Mouse (Mus musculus): ENCODE data around the gene Acp5. TPM values are rescaled to one million over a fixed set of nuclear protein-coding genes. Genes with fewer than 3 reads are reported as not detected.

Gene Acp5
- 78.2 and 87.5 TPM in 2 replicates for polyA plus RNA-seq (2015; fragmentation: Nextera tagmentation; extraction: Ambion mirVana)

DNA sequence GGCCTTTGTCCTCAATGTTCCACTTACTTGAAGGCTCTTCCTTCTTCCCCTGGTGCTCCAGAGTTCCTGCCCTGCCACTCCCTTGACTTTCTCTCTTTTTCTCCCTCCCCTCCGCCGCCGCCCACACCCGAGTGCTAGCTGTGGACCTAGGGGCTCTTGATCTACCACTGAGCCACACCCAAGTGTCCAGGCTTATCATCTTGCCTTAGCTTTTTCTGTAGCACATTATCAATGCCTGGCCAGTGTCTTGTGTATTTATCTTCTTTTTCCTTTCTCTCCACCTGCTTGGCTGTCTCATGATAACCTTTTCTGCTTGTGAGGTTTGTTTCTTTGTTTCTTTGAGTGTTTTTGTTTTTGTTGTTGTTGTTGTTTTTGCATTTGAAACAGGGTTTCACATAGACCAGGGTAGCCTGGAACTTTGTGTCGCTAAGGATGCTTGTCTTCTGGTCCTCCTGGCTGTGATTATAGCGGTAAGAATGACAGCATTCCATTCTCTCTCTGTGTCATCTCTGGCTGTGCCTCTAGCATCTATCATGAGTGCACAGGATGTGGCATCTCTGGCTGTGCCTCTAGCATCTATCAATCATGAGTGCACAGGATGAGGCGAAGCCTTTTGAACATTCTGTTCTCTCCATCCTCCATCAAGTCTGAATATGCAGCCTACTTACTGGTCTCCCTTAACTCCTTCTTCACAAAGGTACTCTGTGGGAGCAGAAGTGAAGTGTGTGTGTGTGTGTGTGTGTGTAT lies at the start of gene Acp5:
Gene Acp5, minus strand, starts transcription at position 68 of the 747 bp plus-strand sequence.
- Histone ChIP-seq H3K27ac (ENCODE audit: low read length) (no peak within 1 kb of the TSS), H3K9me3 (ENCODE audit: control insufficient read depth, low read length) (no peaks in the 10 kb centered on the region), H3K27me3 (replicated peaks; ENCODE audit: control insufficient read depth, insufficient read depth, low read length) (no peaks in the 10 kb centered on the region), H3K4me2 (ENCODE audit: low read depth, low read length) (no peak within 1 kb of the TSS), H3K9ac (ENCODE audit: low read depth, low read length) (no peak within 1 kb of the TSS), H3K4me1 (ENCODE audit: control insufficient read depth, insufficient read depth, low read length) (peaks cover 20% of the 10 kb centered on the region), H3K36me3 (ENCODE audit: control insufficient read depth, insufficient read depth, low read length) (no peaks in the 10 kb centered on the region), H3K4me3 (ENCODE audit: low read length) (no peak within 1 kb of the TSS)
- 65% methylated on average over 7 of the region's 7 CpGs for WGBS
- ATAC-seq = peak; percentile 24; the same call in 1 of the 2 replicates

DNA sequence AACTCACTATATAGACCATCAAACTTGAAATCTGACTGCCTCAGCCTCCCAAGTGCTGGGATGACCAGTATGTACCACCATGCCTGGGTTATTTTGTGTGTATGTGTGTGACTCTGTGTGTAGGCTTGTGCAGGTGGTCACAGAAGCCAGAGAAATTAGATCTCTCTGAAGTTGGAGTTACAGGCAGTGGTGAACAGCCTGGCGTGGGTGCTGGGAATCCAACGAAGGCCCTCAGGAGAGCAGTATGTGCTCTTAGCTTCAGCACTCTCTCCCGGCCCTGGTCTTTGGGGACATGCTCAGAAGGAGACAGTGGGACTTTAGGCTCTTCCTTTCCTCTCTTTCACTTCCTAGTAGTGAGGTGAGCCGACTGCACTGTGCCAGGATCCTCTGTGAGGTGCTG lies 36.8 kb upstream of the Acp5 start:
- Histone ChIP-seq H3K4me1 (ENCODE audit: control insufficient read depth, insufficient read depth, low read length) (no peaks in the 10 kb centered on the region), H3K9ac (ENCODE audit: low read depth, low read length) (no peak overlapping the region), H3K27me3 (replicated peaks; ENCODE audit: control insufficient read depth, insufficient read depth, low read length) (no peaks in the 10 kb centered on the region), H3K27ac (ENCODE audit: low read length) (no peak overlapping the region), H3K4me3 (ENCODE audit: low read length) (no peak overlapping the region), H3K9me3 (ENCODE audit: control insufficient read depth, low read length) (peaks cover 9% of the 10 kb centered on the region), H3K36me3 (ENCODE audit: control insufficient read depth, insufficient read depth, low read length) (no peaks in the 10 kb centered on the region), H3K4me2 (ENCODE audit: low read depth, low read length) (no peak overlapping the region)
- 86% methylated on average over 4 of the region's 4 CpGs for WGBS
- no peak for ATAC-seq

DNA sequence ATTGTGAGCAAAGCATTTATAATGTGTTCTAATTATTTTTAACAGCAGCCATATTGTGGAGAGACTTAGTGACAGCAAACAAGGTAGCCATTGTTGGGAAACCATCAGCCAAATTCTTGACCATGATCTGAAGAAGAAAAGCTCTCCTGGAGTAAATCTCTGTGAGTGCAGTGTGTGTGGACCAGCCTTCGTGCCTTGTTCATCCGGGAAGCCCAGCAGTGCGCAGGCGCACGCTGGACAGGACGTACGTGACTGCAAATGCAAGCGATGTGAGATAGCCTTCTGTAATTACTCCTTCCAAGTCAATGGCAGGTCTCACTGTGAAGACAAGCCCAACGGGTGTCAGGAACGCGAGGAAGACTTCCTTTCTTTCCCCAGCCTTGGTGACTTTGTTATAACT lies 33.8 kb upstream of the Acp5 start:
- Histone ChIP-seq H3K36me3 (ENCODE audit: control insufficient read depth, insufficient read depth, low read length) (no peaks in the 10 kb centered on the region), H3K27me3 (replicated peaks; ENCODE audit: control insufficient read depth, insufficient read depth, low read length) (no peaks in the 10 kb centered on the region), H3K4me1 (ENCODE audit: control insufficient read depth, insufficient read depth, low read length) (no peaks in the 10 kb centered on the region), H3K9ac (ENCODE audit: low read depth, low read length) (no peak overlapping the region), H3K9me3 (ENCODE audit: control insufficient read depth, low read length) (peaks cover 3% of the 10 kb centered on the region; the same call in 1 of the 2 replicates), H3K4me3 (ENCODE audit: low read length) (no peak overlapping the region), H3K4me2 (ENCODE audit: low read depth, low read length) (no peak overlapping the region), H3K27ac (ENCODE audit: low read length) (no peak overlapping the region)
- ATAC-seq = no peak
- WGBS = 91% methylated on average over 11 of the region's 11 CpGs

DNA sequence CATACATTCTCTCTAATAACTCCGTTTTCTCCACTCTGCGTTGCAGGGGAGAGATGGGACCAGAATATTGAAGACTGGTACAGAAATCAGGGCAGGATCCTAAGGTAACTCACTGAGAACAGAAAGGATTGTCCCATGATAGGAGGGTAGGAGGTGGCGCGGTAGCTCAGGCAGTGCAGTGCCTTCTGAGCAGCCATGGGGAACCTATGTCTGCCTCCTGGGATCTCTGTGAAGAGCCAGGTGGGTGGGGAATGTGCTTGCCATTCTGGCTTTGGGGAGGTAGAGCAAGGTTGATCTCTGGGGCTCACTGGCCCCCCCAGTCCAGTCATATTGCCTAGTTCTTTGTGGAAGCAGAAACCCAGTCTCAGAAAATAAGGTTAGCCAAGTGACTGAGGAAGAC lies 32.2 kb upstream of the Acp5 start:
- Histone ChIP-seq H3K4me2 (ENCODE audit: low read depth, low read length) (no peak overlapping the region), H3K27me3 (replicated peaks; ENCODE audit: control insufficient read depth, insufficient read depth, low read length) (no peaks in the 10 kb centered on the region), H3K4me1 (ENCODE audit: control insufficient read depth, insufficient read depth, low read length) (no peaks in the 10 kb centered on the region), H3K27ac (ENCODE audit: low read length) (no peak overlapping the region), H3K9me3 (ENCODE audit: control insufficient read depth, low read length) (peaks cover 3% of the 10 kb centered on the region; the same call in 1 of the 2 replicates), H3K9ac (ENCODE audit: low read depth, low read length) (no peak overlapping the region), H3K36me3 (ENCODE audit: control insufficient read depth, insufficient read depth, low read length) (no peaks in the 10 kb centered on the region), H3K4me3 (ENCODE audit: low read length) (no peak overlapping the region)
- ATAC-seq = no peak
- 98% methylated on average over 4 of the region's 4 CpGs for WGBS

DNA sequence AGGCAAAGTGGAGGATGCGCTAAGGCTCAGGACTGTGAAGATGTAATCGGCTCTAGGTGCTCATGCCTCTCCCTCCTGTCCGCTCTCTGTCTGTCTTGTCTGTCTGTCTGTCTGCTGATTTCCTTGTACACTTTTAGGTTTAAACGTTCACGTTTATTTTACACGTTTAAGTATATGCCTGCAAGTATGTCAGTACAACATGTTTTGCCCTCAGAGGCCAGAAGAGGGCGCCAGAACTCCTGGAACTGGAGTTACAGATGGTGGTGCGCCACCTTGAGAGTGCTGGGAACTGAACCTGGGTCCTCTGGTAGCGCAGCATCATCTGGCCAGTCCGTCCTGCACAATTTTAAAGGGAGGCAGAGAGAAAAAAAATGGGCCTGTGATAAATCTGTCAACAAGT lies 31.2 kb upstream of the Acp5 start:
- no peak overlapping the region for H3K9ac ChIP-seq (ENCODE audit: low read depth, low read length)
- 88% methylated on average over 10 of the region's 10 CpGs for WGBS
- 0 out of 2 replicates have a peak, but pooled peaks cover 3% of the 10 kb centered on the region for H3K4me1 ChIP-seq (ENCODE audit: control insufficient read depth, insufficient read depth, low read length)

DNA sequence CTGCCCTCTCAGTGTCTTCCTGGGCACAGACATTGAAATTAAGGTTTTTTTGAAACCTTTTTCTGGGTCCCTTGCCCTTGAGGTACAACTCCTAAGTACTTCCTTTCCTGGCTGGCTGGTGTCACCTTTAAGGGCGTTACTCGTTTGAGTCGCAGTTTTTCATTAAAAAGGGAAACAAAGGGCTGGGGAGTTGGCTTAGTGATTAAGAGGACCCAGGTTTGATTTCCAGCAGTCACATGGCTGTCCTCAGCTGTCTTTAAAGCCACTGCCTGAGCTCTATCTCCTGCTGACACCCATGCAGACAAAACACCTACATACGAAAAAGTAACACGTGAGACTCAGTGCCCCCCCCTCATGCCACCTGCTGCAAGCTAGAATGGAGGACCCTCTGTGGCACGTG lies 30.5 kb upstream of the Acp5 start:
- H3K27me3 ChIP-seq (replicated peaks; ENCODE audit: control insufficient read depth, insufficient read depth, low read length) = no peaks in the 10 kb centered on the region
- 0 out of 2 replicates have a peak, but pooled peaks cover 3% of the 10 kb centered on the region for H3K4me1 ChIP-seq (ENCODE audit: control insufficient read depth, insufficient read depth, low read length)
- no peak overlapping the region for H3K9ac ChIP-seq (ENCODE audit: low read depth, low read length)
- H3K4me3 ChIP-seq (ENCODE audit: low read length) = no peak overlapping the region
- no peak overlapping the region for H3K27ac ChIP-seq (ENCODE audit: low read length)
- no peak for ATAC-seq
- no peaks in the 10 kb centered on the region for H3K36me3 ChIP-seq (ENCODE audit: control insufficient read depth, insufficient read depth, low read length)
- H3K9me3 ChIP-seq (ENCODE audit: control insufficient read depth, low read length) = peaks cover 3% of the 10 kb centered on the region; the same call in 1 of the 2 replicates
- H3K4me2 ChIP-seq (ENCODE audit: low read depth, low read length) = no peak overlapping the region
- WGBS = 61% methylated on average over 6 of the region's 6 CpGs

More for the DNA sequence above, 31.2 kb upstream of the Acp5 start:
- no peaks in the 10 kb centered on the region for H3K27me3 ChIP-seq (replicated peaks; ENCODE audit: control insufficient read depth, insufficient read depth, low read length)
- no peak overlapping the region for H3K4me3 ChIP-seq (ENCODE audit: low read length)
- ATAC-seq = no peak
- no peak overlapping the region for H3K27ac ChIP-seq (ENCODE audit: low read length)
- H3K9me3 ChIP-seq (ENCODE audit: control insufficient read depth, low read length) = peaks cover 3% of the 10 kb centered on the region; the same call in 1 of the 2 replicates
- H3K36me3 ChIP-seq (ENCODE audit: control insufficient read depth, insufficient read depth, low read length) = no peaks in the 10 kb centered on the region
- no peak overlapping the region for H3K4me2 ChIP-seq (ENCODE audit: low read depth, low read length)

DNA sequence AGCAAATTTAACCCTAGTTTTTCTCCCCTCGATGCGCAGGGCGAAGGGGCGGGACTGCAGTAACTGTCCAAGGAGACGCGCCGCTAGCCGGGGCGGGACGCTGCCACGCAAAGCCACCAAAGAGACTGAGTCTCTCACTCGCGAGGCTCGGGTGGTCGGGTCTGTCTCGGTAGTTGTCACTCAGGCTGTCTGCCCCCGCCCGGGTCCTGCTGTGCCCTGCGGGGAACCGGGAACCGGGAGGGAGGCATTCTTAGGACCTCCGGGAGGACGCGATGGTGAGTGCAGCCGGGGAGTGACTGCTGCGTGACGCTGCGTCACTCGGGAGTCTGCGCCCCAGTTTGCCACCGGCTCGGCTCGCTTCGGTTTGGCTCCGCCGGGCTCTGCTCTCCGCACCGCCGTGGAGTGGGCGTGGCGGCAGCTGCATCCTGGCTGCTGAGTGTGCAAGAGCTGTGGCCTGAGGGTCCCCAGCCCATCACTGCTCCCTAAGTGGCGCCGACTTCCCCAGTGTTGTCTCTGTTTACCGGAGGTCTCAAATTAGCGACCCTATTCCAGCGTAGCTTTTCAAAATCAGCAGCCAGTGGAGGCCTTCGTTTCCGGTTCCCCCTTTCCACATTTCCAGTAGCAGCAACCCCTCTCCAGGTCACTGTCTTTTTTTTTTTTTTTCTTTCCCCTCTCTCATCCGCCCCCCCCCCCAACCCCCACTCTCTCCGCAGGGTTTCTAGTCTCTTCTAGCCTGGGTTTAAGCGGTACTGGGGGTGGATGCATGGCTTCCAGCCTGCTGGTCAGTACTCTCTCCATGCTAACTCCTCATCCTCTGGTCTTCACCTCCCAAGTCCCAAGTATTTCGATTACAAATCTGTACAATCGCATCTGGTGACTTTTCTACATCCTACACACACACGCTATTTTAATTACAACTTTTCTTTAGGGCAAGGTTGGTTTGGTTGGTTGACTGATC lies 29.5 kb upstream of the Acp5 start:
- peak; percentile 52 for ATAC-seq
- no peak overlapping the region for H3K27ac ChIP-seq (ENCODE audit: low read length)
- H3K36me3 ChIP-seq (ENCODE audit: control insufficient read depth, insufficient read depth, low read length) = no peaks in the 10 kb centered on the region
- peak overlapping the region; percentile 68 for H3K4me3 ChIP-seq (ENCODE audit: low read length)
- H3K9ac ChIP-seq (ENCODE audit: low read depth, low read length) = peak overlapping the region; percentile 79
- 0 out of 2 replicates have a peak, but pooled peaks cover 3% of the 10 kb centered on the region for H3K4me1 ChIP-seq (ENCODE audit: control insufficient read depth, insufficient read depth, low read length)
- H3K9me3 ChIP-seq (ENCODE audit: control insufficient read depth, low read length) = peaks cover 3% of the 10 kb centered on the region; the same call in 1 of the 2 replicates
- 3% methylated on average over 53 of the region's 54 CpGs for WGBS
- peak overlapping the region; percentile 99 for H3K4me2 ChIP-seq (ENCODE audit: low read depth, low read length)
- no peaks in the 10 kb centered on the region for H3K27me3 ChIP-seq (replicated peaks; ENCODE audit: control insufficient read depth, insufficient read depth, low read length)

DNA sequence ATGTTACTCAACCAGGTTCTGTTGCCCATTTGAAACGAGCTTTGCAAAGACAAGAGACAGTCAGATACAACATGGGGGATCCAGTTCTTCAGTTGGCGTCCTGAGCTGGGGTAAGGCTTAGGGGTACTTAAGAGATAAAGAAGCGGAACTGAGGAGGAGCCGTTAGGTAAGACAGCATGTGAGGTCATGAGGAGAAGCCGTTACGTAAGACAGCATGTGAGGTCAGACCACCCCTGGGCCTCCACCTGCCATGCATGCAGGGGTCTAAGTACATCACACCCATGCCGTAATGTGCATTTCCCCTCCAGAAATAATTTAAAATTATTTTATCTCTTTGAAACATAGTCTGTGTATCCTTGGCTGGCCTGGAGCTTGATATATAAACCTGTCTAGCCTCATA lies 27.4 kb upstream of the Acp5 start:
- H3K4me1 ChIP-seq (ENCODE audit: control insufficient read depth, insufficient read depth, low read length) = peaks cover 3% of the 10 kb centered on the region; the same call in 1 of the 2 replicates
- no peak for ATAC-seq
- no peaks in the 10 kb centered on the region for H3K27me3 ChIP-seq (replicated peaks; ENCODE audit: control insufficient read depth, insufficient read depth, low read length)
- 84% methylated on average over 7 of the region's 7 CpGs for WGBS
- H3K4me2 ChIP-seq (ENCODE audit: low read depth, low read length) = no peak overlapping the region
- H3K9me3 ChIP-seq (ENCODE audit: control insufficient read depth, low read length) = peaks cover 3% of the 10 kb centered on the region; the same call in 1 of the 2 replicates
- no peak overlapping the region for H3K9ac ChIP-seq (ENCODE audit: low read depth, low read length)
- H3K36me3 ChIP-seq (ENCODE audit: control insufficient read depth, insufficient read depth, low read length) = no peaks in the 10 kb centered on the region
- no peak overlapping the region for H3K4me3 ChIP-seq (ENCODE audit: low read length)
- H3K27ac ChIP-seq (ENCODE audit: low read length) = peak overlapping the region; percentile 79; the same call in 1 of the 2 replicates

DNA sequence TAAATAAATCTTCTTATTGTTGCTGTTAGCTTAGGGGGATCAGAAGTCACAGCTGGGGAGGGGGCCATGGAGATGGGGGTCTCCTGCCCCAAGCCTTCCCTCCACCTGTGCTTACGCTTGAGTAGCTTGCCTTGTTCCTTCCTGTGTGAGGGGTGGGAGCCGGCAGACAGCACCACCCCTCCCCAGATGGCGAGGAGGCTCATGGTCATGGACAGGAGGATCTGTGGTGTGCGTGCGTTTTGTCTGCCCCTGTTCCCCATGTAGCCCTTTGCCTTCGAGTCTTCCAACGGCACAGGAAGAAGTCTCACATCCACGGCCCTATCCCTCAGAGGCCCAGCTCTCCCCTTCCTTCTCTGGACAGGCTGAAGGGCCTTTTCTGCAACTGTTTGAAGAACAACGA lies 26.8 kb upstream of the Acp5 start:
- no peaks in the 10 kb centered on the region for H3K36me3 ChIP-seq (ENCODE audit: control insufficient read depth, insufficient read depth, low read length)
- peak overlapping the region; percentile 79 for H3K27ac ChIP-seq (ENCODE audit: low read length)
- ATAC-seq = peak; percentile 1; the same call in 1 of the 2 replicates
- H3K9ac ChIP-seq (ENCODE audit: low read depth, low read length) = peak overlapping the region; percentile 28; the same call in 1 of the 2 replicates
- peaks cover 2% of the 10 kb centered on the region; the same call in 1 of the 2 replicates for H3K9me3 ChIP-seq (ENCODE audit: control insufficient read depth, low read length)
- H3K4me2 ChIP-seq (ENCODE audit: low read depth, low read length) = no peak overlapping the region
- 77% methylated on average over 9 of the region's 9 CpGs for WGBS
- peaks cover 8% of the 10 kb centered on the region for H3K4me1 ChIP-seq (ENCODE audit: control insufficient read depth, insufficient read depth, low read length)
- no peak overlapping the region for H3K4me3 ChIP-seq (ENCODE audit: low read length)
- no peaks in the 10 kb centered on the region for H3K27me3 ChIP-seq (replicated peaks; ENCODE audit: control insufficient read depth, insufficient read depth, low read length)

Data from intestine, embryonic 16.5 days (tissue).